Mouse (Mus musculus): ENCODE results near the gene Gjc2.

- TF ChIP-seq EP300 (IDR thresholded peaks at IDR 0.05; ENCODE audit: low read depth) (no peak), CTCF (IDR thresholded peaks at IDR 0.05; ENCODE audit: low read depth) (no peak)
Observed at GRCm38 (mm10) chr11:59209580-59209979, 26.6 kb upstream of the Gjc2 start.
